Mouse (Mus musculus) lung, embryonic 14.5 days (tissue): ENCODE measurements around the gene Trim45. TPM values are rescaled to one million over a fixed set of nuclear protein-coding genes. Genes with fewer than 3 reads are reported as not detected.

Source experiments
- ATAC-seq: fragments of 200-750 bp; cut with Nextera tagmentation; 2 replicates; pipeline ENCODE4 v1.8.0; 2017; ENCODE audit warnings: mild to moderate bottlenecking, moderate TSS enrichment, moderate library complexity; ENCODE audit not compliant: insufficient read depth
- DNase-seq: peaks from one replicate; pipeline ENCODE4 v3.0.0-alpha.2; 2015
- H3K27ac ChIP-seq: fragments of 300-500 bp; sonication (generic); 2 replicates; pipeline ENCODE4 v1.5.1; 2014; ENCODE audit warnings: low read depth, mild to moderate bottlenecking, moderate library complexity
- H3K27me3 ChIP-seq: fragments of 300-500 bp; sonication (generic); 2 replicates; pipeline ENCODE4 v1.6.1; 2014; ENCODE audit warnings: low read length, control low read depth; ENCODE audit not compliant: insufficient read depth
- H3K36me3 ChIP-seq: fragments of 300-500 bp; sonication (generic); 2 replicates; pipeline ENCODE4 v1.6.1; 2014; ENCODE audit warnings: control low read depth; ENCODE audit not compliant: insufficient read depth
- H3K4me1 ChIP-seq: fragments of 300-500 bp; sonication (generic); 2 replicates; pipeline ENCODE4 v1.6.1; 2014; ENCODE audit warnings: antibody characterized with exemption, control low read depth; ENCODE audit not compliant: insufficient read depth
- H3K4me2 ChIP-seq: fragments of 300-500 bp; sonication (generic); 2 replicates; pipeline ENCODE4 v1.6.1; 2014; ENCODE audit warnings: mild to moderate bottlenecking
- H3K4me3 ChIP-seq: fragments of 300-500 bp; sonication (generic); 2 replicates; pipeline ENCODE4 v1.5.1; 2014; ENCODE audit warnings: low read depth, low read length
- H3K9ac ChIP-seq: fragments of 300-500 bp; sonication (generic); 2 replicates; pipeline ENCODE4 v1.6.1; 2014
- H3K9me3 ChIP-seq: fragments of 300-500 bp; sonication (generic); 2 replicates; pipeline ENCODE4 v1.6.1; 2016; ENCODE audit warnings: low read depth, low read length, control low read depth
- CTCF ChIP-seq: IDR thresholded peaks from 2 replicates; pipeline ENCODE4 v1.5.1; 2016; ENCODE audit warnings: antibody characterized with exemption, low read depth
- WGBS: fragments of 180-500 bp; shearing (Covaris S2); extraction: QIAGEN DNeasy Blood & Tissue Kit; methylation state at CpG from one replicate; pipeline ENCODE4 v1.1.7; 2014; 5-methylcytosine and 5-hydroxymethylcytosine counted together
- polyA plus RNA-seq: library from polyadenylated mRNA; unstranded; fragments of >200 nt; fragmentation: Nextera tagmentation; extraction: Ambion mirVana; gene quantifications from 2 replicates; pipeline ENCODE4 v1.2.1, GENCODE M21; 2014

Gene Trim45
- polyA plus RNA-seq, 1 experiment from 2014 or later = 4.3 TPM

DNA sequence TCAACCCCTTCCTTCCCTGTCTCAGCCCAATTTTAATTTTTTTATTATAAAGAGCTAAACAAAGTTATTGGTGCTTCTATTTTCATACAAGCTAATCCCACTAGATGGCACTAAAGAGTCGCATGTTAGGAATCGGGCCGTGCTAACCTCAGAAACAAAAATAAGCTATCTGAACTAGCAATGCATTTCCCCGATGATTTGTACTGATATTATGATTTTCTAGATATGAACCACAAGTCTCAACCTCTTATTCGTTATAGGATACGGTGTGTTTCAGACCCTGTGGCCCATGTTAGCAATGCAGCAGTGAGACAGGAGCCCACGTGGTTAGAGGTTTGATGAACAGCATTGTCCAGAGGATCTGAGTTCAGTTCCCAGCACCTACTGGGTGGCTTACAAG, 5.2 kb upstream of the Trim45 start:
- H3K4me1 ChIP-seq = no peaks in the 10 kb centered on the region
- ATAC-seq (no peak), DNase-seq (peak; percentile 92)
- H3K27ac ChIP-seq = no peak overlapping the region
- H3K36me3 ChIP-seq = no peaks in the 10 kb centered on the region
- 12% methylated on average over 7 of the region's 7 CpGs for WGBS
- H3K9me3 ChIP-seq = no peaks in the 10 kb centered on the region
- no peak overlapping the region for H3K4me2 ChIP-seq
- H3K4me3 ChIP-seq = no peak overlapping the region
- peak; percentile 59 for TF ChIP-seq CTCF
- H3K9ac ChIP-seq = no peak overlapping the region
- no peaks in the 10 kb centered on the region for H3K27me3 ChIP-seq

DNA sequence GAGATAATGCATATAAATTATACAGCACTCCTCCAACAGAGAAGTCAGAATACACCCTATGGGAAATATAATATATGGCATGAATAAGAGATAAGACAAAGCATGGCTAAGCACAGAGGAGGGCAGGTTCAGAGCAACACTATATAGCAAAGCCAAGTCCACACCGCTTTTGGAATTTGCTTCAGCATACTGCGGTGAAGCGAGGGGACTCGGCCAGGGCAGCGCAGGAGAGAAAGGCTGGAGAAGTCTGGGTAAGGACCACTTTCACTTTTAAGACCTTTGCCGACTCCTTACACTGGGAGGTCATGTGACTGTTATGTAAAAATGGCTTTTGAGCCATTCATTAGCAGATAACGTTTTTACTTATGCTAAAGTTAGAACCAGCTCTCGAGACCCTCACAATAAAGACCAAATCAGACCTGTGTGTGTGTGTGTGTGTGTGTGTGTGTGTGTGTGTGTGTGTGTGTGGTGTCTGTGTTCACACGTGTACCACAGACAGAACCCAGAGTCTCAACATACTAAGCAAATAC, 1.3 kb upstream of the Trim45 start:
- Histone ChIP-seq H3K4me2 (peak overlapping the region; percentile 81; the same call in 1 of the 2 replicates), H3K4me1 (peaks cover 17% of the 10 kb centered on the region), H3K9me3 (no peaks in the 10 kb centered on the region), H3K9ac (no peak overlapping the region), H3K36me3 (no peaks in the 10 kb centered on the region), H3K4me3 (no peak overlapping the region), H3K27me3 (no peaks in the 10 kb centered on the region), H3K27ac (no peak overlapping the region)
- TF ChIP-seq CTCF = no peak
- WGBS = 78% methylated on average over 9 of the region's 9 CpGs
- no peak for DNase-seq
- ATAC-seq = no peak

DNA sequence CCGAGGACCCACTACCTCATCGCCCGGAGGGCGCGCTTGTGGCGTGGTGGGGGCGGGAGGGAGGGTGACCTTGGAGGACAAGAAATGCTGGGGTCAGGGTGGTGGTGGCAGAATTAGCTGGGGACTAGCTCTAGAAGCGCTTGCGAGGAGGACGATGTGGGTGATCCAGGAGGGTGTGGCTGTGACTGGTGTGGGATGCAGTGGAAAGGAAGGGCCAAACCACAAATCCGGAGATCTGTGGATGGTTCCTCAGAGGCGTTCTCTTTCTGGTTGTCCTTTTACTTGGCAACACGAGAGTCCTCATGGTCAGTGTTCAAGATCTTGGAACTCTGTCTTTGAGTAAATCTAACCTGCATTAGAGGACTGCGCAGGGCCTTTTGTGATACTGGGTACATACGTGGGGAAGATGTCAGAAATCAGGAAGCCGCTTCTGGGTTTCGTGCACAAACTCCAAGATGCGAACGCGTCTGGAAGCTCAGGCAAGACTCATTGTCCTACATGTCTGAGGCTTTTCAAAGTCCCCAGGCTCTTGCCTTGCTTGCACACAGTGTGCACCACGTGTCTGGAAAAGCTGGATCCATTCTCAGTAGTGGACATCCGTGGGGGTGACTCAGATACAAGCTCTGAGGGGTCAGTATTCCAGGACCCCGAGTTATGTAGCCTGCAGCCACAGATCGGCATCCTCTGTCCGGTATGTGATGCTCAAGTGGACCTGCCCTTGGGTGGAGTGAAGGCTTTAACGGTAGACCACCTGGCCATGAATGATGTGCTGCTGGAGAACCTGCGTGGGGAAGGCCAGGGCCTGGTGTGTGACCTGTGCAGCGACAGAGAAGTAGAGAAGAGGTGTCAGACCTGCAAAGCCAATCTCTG, 739 bp downstream of the Trim45 start:
- Histone ChIP-seq H3K27me3 (no peaks in the 10 kb centered on the region), H3K9ac (peak overlapping the region; percentile 68), H3K4me2 (peak overlapping the region; percentile 81), H3K36me3 (0 out of 2 replicates have a peak, but pooled peaks cover 3% of the 10 kb centered on the region), H3K4me1 (peaks cover 17% of the 10 kb centered on the region), H3K9me3 (no peaks in the 10 kb centered on the region), H3K4me3 (peak overlapping the region; percentile 48), H3K27ac (peak overlapping the region; percentile 85)
- TF ChIP-seq CTCF = no peak
- DNase-seq = no peak
- WGBS = 29% methylated on average over 28 of the region's 28 CpGs
- ATAC-seq = peak; percentile 58

DNA sequence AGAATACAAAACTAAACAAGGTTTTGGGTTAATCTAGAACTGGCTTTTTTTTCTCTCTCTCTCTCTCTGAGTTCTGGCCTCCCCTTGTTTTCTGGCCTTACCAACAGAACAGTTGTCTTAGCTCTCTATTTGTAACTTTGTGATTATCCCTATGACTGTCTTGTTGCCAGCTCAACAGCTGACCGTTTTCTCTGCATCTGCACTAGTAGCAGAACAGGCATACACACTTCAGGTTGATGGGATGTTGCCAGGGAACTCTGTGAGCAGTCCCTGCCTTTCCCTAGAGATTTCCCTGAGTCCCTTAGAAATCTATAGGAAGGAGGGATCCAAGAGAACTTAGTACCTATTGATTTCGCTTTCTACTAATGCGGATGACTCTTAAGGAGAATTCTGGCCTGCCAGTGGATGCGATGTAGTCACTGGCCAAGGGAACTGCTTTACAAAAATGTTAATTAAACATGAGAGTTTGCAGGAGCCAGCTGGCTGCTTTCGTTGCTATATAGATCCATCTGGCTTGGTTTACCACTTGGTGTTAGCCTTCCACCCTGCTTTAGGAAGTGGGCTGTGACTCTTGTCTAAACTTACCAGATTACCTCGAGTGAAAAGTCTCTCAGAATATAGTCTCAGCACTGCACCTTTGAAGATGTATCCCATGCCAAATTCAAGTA, 2.2 kb downstream of the Trim45 start:
- H3K9me3 ChIP-seq = no peaks in the 10 kb centered on the region
- H3K4me1 ChIP-seq = peaks cover 17% of the 10 kb centered on the region
- H3K27me3 ChIP-seq = no peaks in the 10 kb centered on the region
- 69% methylated on average over 6 of the region's 6 CpGs for WGBS
- 0 out of 2 replicates have a peak overlapping the region, but pooled peaks have one; percentile 6 for H3K9ac ChIP-seq
- H3K27ac ChIP-seq = no peak overlapping the region
- ATAC-seq (no peak), DNase-seq (no peak)
- no peak for TF ChIP-seq CTCF
- H3K4me2 ChIP-seq = no peak overlapping the region
- peaks cover 13% of the 10 kb centered on the region for H3K36me3 ChIP-seq
- H3K4me3 ChIP-seq = no peak overlapping the region

DNA sequence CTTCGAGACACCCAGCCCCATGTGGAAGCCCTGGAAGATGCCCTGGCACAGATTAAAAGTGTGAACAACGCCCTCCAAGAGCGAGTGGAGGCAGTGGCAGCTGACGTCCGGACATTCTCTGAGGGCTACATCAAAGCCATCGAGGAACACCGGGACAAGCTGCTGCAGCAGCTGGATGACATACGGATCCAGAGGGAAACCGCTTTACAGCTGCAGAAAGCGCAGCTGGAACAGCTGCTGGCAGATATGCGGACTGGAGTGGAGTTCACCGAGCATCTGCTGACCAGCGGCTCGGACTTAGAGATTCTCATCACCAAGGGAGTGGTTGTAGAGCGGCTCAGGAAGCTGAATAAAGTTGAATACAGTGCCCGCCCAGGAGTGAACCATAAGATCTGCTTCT, 3.2 kb downstream of the Trim45 start:
- 56% methylated on average over 16 of the region's 16 CpGs for WGBS
- H3K27me3 ChIP-seq = no peaks in the 10 kb centered on the region
- DNase-seq = peak; percentile 70

DNA sequence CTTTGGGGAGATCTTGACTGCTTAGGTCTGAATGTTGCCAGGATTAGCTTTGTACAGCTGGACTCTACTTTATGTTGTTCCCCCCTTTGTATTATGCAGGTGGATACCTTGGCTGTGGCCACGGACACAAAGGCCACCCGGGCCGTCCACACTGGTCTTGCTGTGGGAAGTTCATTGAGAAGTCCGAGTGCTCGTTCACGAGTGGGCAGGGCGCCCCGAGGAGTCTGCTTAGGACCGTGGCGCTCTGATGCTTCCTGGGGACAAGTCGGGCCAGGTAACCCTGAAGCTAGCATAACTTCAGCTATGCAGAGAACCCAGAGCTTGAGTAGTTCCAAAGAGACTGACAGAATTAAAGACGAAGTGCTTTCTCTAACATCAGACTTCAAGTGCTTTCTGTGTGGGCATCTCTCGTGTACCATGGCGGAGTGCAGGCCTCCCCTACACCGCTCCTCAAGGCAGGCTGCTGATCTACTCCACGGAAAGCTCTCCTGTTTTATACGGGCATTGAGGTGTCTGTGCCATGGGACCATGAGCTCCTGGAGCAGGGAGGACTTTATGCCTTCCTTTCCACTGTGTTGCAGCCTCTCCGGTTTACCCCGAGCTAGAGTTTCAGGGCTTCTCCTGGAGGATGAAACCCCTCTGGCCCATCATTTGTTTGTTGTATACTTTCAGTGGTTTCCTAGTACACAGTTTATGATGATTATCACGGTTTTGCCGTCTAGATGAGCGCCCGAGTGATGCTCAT, 9.5 kb downstream of the Trim45 start:
- Histone ChIP-seq H3K9me3 (no peaks in the 10 kb centered on the region), H3K27ac (no peak overlapping the region), H3K4me2 (no peak overlapping the region), H3K9ac (no peak overlapping the region), H3K36me3 (peaks cover 49% of the 10 kb centered on the region), H3K4me1 (no peaks in the 10 kb centered on the region), H3K4me3 (no peak overlapping the region), H3K27me3 (no peaks in the 10 kb centered on the region)
- 91% methylated on average over 23 of the region's 23 CpGs for WGBS
- no peak for DNase-seq
- TF ChIP-seq CTCF = no peak
- ATAC-seq = no peak

More for the DNA sequence above, 3.2 kb downstream of the Trim45 start:
- Histone ChIP-seq H3K9ac (no peak overlapping the region), H3K4me2 (0 out of 2 replicates have a peak overlapping the region, but pooled peaks have one; percentile 2), H3K27ac (no peak overlapping the region), H3K36me3 (peaks cover 13% of the 10 kb centered on the region), H3K4me3 (no peak overlapping the region), H3K9me3 (no peaks in the 10 kb centered on the region), H3K4me1 (peaks cover 17% of the 10 kb centered on the region)
- ATAC-seq = no peak
- TF ChIP-seq CTCF = no peak
